Mouse (Mus musculus) Muller cell, postnatal 12 days (primary cell): ENCODE data around the gene 2310039H08Rik.

Experiments used
- DNase-seq: peaks from one replicate; pipeline ENCODE4 v3.0.0-alpha.2; 2015; ENCODE audit errors: inconsistent ontology term

Gene 2310039H08Rik

DNA sequence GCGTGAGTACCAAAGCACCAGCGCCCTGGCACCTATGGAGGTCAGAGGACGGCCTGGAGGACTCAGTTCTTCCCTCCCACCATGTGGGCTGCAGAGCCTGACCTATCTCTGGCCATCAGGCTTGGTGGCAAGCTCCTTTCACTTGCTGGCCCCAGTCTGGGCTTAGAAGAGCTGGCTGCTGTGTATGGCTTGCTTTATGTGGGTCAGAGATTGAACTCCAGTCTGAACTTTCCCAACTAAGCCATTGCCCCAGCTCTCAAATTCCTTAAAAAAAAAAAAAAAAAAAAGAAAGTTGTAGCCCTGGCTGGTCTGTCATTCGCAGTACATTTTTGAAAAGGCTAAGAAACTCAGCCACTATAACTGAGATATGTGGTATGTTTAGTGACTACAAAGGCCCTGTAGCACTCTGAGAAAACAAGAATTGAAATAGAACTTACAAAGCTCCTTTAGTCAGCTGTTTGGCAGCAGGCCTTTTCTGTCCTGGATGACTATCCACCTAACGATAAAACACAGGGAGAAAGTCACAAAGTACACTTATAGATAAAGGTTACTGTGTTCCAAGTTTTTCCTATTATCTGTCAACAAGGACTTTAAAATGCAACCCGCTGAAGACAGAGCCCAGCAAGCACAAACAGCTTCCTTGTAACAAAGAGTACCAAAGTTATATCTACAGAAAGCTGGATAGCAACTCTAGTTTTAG is 36.8 kb downstream of the 2310039H08Rik start:
- peak; percentile 11 for DNase-seq

DNA sequence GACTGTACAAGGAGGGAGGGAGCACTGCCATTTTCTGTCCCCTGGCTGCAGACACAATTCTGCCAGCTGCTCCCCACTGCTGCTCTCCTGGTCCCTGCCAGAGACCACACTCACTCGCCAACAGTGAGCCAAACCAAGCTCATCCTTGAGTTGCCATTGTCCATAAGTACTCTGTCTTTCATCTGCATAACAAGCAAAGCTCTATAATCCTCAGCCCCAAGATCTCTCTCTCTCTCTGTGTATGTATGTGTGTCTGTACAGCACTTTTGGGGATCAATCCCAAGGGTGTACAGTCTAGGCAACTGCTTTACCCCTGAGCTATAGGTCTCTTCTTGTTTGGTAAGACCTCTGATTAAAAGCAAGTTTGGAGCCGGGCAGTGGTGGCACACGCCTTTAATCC is 38.2 kb downstream of the 2310039H08Rik start:
- no peak for DNase-seq

DNA sequence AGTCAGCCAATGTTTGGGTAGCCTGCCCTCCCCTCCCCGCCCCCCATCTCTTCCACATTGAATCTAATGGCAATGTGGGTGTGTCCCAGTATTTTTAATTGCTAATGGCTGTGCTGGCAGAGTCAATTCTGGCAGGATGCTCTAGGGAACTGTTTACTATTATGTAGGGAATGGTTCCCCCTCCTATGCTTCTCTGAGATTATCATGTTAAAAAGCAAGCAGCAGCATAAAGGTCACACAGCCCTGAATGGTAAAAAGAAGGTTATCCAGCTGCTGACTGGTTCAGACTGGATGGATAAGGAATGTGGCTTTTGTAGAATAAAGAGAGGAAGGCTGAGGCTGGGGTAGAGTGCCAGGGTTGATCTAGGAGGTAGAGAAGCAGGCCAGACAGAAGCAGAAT is 40.0 kb downstream of the 2310039H08Rik start:
- DNase-seq: no peak

DNA sequence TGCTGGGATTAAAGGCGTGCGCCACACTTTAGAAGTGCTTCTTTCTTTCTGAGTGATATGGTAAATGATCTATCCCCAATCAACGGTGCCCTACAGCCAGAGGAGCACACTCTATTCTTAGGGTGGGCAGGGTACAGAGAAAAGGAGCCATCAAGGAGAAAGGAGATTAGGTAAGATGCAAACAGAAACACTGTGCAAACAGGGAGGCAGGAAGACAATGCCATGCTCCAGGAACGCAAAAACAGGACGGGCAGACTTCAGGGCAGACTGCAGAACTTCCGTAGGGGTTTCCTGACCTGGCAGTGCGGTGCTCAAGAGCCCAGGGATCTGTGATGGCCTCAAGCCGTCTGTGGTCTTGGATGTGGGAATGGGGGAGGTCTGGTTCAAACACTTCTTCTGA is 41.2 kb downstream of the 2310039H08Rik start:
- DNase-seq: no peak

DNA sequence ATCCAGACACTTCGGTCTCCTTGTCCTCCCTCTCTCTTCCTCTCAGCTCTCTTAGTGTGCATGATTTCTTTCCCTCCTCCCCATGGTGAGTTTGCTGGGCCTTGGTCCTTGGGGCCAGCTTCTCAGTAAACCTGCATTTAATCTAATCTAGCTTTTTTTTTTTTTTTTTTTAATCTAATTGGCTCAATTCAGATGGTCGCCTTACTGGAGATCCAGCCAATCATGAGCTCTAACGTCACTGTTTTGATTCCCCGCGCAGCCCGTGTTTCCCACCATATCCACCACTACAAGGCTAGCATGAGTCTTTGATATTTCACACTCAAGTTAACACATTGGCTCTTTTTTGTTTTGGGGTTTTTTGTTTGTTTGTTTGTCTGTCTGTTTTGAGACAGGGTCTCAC is 42.1 kb downstream of the 2310039H08Rik start:
- no peak for DNase-seq

DNA sequence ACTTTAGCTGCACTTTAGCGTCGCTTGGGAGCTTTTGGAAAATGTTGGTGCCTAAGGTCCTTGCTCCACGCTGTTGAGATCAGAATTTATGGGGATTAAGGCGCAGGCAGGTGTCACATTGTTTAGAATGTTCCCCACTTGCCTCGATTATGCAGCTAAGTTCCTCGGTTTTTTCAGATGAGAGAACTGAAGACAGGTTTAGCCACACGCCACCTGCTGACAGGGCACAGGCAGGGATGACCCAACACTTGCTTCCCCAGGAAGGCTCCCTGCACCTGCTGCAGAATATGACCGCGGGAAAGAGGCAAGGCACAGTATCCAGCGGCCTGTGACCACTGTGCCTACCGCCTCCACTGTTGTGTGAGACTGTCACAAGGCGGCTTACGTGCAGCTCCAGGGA is 43.9 kb downstream of the 2310039H08Rik start:
- no peak for DNase-seq

DNA sequence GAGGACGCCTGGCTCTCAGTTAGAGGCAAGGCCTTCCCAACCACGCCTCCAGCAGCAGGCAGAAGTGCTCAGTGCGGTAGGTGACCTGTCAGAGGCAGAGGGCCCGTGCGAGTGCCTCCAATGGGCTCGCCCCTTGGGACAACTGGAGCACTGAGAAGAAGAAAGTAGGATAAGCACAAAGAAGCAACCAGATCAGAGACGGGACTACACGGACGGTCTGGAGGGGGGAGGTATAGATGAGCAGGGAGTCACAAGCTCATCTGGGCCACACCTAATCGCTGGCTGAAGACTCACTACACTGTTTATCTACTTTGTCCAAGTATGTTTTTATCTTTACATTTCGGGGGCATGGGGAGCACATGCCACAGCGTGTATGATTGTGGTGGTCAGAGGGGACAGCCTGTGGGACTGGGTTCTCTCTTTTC is 45.3 kb downstream of the 2310039H08Rik start:
- no peak for DNase-seq

DNA sequence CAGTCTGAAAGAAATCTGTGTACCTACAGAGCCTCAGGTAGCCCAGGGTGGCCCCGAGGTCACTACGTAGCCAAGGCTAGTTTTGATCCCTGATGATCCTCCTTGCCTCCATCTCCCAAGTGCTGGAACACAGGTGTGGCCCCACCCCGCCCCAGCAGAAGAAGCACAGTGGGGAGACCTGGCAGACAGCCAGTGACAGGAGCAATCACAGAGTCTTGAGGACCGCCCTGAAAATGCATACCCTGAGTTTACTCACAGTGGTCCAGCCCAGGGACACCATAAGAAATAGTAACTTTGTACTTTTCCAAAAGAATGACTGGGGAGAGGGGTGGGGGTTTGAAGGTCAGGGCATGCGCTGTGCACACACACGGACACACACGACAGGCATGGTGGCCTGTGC is 48.2 kb downstream of the 2310039H08Rik start:
- DNase-seq: no peak
